Mouse (Mus musculus): ENCODE data around the gene Insr.

Gene Insr

DNA sequence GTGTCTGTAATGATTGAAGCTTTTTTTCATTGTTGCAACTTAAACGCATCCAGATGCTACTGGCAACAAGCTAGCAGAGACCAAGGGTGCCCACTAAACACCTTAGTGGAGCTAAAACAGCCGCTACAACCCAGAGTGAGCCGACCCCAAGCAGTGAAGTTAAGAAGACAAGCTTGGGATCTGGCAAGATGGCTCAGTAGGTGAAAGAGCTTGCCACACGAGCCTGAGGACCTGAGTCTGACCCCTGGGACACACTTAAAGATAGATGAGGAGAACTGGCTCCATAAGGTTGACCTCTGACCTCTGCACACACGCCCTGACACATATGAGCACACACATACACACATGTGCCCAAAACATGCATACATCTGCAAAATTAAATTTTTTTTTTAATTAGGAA lies 4.2 kb downstream of the Insr start:
- no peak for DNase-seq (ENCODE audit: low read depth, low spot score)

DNA sequence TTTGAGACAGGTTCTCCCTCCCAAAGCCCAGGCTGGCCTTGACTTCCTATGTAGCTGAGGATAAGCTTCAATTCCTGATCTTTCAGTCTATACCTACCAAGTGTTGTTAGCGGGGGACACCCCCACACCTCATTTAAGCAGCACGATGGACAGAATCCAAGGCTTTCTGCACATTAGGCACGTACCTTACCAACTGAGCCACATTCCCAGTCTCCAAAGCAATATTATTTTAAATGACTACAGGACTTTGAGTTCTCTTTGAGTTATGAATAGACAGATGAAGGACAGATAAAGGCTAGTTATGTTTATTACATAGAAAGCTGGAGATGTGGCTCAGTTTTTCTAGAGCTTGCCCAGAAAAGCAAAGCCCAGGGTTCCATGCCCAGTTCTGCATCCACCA lies 5.6 kb downstream of the Insr start:
- DNase-seq (ENCODE audit: low read depth, low spot score), result no peak

DNA sequence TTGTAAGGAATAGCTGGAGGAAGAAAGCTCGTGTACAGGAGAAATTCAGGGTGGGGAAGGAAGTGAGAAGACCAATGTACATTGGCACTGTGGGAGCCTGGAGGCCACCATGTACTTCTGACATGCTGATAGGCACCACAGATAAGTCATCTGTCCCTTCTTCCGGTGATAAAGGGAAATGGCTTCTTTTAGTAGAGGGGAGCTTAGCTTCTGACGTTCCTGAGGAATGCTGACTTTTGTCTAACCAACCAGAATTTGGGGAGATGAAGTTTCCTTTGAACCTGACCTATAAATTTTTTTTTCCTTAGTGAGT lies 12.0 kb downstream of the Insr start:
- DNase-seq (ENCODE audit: low read depth, low spot score), result no peak

DNA sequence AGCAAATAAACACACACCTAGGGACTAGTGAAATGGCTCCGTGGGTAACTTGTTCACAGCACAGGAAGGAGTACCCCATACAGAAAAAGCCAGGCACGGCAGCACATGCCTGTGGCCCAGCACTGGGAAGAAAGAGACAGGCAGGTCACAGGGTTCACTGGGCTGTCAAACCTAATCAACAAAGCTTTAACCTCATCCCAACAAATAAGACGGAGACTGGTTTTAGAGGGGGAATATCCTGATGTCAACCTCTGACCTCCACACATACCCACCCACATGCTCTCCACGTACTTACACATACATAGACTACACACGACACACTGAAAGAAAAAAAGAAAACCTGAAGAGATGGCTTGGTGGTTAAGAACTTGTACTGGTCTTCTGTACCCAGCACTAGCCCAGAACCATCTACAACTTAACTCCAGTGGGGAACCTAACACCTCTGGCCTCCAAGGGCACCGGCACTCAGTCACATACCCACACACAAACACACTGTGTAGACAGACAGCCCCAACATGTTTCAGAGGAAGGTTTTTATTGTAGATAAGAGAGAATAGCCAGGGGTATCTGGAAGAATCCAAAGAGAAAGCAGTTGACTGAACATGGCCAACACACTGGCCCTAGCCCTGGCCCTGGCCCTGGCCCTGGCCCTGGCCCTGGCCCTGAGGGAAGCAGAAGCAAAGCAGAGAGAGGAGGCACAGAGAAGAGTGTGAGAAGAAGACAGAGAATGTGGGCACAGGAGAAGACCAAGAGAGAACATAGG lies 12.6 kb downstream of the Insr start:
- DNase-seq (ENCODE audit: low read depth, low spot score), result no peak

DNA sequence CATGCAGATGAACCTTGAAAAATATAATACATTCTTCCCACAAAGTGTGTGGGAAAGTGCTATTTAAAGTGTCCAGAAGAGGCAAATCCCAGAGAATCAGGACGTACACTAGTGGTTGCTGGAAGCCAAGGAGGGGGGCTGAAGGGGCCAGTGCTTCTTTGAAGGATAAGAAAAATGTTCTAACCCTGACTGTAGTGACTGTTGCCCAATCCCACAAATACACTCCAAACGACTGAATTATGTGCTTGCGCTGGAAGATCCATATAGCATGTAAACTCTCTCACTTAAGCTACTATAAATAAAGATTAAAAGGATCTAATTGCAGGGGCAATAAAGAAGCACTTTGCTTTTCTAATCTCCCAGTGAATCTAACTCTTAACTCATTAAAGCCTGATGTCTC lies 14.2 kb downstream of the Insr start:
- no peak for DNase-seq (ENCODE audit: low read depth, low spot score)

DNA sequence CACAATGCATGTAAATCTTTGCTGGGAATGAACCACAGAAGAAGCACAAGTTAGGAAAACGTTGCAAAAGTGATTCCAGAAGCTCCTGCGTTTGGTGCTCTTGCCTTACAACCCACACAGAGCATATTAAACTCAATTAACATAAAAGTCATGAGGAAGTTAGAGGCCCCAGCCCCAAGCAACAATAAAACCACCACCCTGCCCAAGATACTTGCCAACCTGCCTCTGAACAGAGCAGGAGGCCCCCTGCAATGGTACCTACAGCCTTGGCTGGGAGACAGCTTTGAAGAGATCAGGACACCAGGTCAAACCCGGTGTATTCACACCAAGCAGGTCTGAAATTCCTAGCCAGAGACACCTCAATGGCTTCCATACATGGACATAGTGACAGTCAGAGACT lies 16.6 kb downstream of the Insr start:
- DNase-seq (ENCODE audit: low read depth, low spot score), result no peak

DNA sequence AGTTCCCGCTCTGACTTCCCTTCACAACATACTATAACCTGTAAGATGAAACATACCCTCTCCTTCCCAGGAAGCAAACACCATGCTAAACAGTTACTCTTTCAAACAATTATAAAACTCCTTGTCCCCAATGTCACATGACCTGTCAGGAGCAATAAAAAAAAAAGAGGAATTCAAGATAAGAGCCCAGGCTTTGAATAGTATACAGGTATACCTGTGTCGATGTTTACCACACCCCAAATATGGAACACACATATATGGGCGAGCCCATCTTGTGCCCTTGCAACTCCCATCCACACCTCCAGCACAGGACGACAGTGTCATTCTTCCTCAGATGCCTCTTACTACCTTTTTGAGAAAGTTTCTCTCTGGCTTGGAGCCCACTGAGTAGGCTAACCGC lies 18.3 kb downstream of the Insr start:
- DNase-seq (ENCODE audit: low read depth, low spot score), result no peak

DNA sequence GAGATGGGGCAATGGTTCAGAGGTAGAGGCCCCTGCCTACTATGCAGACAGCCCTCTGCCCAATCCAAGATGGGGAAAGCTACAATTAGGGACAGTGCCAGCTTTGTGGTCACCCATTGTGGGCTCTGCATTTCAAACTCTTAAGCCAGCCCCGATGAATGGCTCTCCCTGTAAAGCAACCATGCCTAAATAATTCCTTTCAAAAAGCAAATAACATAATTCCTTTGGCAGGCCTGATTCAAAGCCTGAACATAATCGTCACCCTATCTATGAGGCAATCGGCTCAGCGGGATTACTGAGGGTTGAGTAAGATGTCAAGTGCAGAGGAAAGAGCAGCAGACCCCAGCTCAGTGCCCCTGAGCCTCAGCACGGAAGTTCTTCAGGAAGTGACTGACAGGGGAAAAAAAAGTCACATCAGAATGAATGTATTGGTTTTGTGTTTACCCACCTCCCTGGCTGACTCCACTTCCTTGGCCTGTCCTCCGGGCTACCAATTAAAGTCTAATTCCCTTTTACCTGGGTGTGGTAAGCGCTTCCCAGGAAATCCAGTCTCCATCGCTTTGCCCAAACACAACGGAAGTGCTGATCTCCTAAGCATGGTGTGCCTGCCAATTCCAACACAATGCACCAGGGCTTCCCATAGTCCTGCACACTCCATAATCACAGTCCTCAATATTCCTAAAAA lies 19.1 kb downstream of the Insr start:
- DNase-seq (ENCODE audit: low read depth, low spot score), result no peak

DNA sequence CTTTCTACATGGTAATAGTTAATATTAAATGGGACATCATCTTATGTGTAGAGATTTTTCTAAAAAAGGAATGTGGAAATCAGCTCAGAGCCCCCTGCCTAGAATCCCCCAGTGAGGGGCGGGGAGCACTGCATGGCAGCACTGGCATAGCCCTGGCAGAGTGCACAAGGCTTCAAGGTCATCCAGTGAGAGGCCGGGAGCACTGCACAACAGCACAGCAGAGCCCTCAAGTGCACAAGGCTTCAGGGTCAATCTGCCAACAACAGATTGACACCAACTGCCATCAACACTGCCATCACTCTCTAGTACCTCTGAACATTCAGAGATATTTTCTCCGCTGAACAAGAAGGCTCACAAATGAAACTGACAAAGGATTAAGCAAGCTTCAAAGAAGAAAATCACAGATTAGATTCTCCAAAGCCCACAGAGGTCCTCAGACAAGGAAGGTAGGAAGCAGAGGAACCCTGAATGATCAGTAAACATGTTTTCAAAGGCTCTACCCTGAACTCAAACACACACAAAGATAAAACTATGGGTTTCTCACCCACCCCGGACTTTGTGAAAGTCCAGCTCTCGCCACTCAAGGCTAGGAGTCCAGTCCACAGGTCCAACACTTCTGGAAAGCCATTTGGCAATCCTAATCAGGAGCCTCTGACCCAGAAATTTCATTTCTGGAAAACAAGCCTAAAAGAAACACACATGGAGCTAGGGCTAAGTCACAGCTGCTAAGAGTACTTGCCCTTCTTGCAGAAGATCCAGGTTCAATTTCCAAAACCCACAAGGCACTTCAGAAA lies 23.1 kb downstream of the Insr start:
- DNase-seq (ENCODE audit: low read depth, low spot score), result no peak

DNA sequence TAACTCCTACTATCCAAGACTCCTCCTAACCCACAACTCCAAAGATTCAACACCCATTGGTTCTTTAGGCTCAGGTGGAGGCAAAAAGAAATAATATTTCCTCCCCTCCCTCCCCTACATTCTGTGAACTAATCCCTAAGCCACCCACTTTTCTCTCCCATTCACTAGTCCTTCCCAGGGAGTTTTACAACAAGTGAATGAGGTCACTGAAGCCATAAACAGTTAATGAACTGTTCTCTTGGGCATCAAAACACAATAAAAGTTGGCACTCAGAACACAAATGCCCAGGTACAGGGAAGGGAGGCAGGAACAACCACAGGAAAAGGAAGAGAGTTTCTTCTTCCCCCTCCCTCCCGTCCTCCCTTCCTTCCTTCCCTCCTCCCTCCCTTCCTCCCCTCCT lies 24.1 kb downstream of the Insr start:
- DNase-seq (ENCODE audit: low read depth, low spot score), result no peak

DNA sequence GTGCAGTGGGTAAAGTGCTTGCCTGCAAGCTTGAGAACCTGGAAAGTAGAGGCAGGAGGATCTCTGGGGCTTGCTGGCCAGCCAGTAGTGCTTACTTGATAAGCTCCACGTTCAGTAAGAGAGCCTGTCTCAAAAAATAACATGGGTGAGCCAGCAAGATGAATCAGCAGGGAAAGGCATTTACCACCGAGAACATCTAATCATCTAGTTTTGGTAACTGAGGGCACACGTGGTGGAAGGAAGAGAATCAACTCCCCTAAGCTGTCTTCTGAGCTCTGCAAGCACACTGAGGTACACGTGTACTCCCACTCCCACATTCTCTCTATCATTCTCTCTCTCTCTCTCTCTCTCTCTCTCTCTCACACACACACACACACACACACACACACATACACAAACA lies 26.2 kb downstream of the Insr start:
- no peak for DNase-seq (ENCODE audit: low read depth, low spot score)

DNA sequence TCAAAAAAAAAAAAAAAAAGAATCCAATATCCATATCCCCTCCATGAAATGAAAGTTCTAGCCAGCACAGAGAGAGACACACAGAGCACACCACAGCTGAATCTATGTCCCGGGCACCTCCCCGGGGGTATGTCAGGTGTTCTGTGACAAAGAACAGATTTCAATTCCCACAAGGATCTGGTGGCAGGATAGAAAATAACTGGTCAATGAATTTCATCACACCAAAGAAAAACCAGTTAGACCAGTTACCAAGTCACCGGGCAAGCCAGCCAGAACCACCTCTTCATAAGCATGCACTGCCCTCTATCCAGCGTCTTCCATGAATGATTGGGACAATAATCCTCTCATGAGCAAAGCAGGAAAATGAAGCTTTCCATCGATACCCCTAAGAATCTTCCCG lies 26.8 kb downstream of the Insr start:
- no peak for DNase-seq (ENCODE audit: low read depth, low spot score)

DNA sequence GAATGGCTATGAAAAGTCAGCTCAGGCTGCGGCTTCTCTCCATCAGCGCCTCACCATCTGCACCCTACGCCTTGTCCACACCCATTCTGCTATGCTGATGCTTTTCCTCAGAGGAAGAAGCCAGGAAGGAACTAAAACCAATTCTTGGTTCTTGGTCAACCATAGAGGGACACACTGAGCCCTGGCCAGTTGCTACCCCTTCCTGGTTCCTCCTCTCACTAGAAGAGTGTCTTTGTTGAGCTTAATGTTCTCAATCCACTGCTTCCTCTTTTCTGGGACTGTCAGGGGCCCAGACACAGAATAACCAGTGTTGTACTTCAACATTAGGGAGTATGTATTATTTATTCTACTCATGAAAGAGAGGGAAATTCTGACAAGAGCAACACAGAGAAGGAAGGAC lies 28.3 kb downstream of the Insr start:
- no peak for DNase-seq (ENCODE audit: low read depth, low spot score)

DNA sequence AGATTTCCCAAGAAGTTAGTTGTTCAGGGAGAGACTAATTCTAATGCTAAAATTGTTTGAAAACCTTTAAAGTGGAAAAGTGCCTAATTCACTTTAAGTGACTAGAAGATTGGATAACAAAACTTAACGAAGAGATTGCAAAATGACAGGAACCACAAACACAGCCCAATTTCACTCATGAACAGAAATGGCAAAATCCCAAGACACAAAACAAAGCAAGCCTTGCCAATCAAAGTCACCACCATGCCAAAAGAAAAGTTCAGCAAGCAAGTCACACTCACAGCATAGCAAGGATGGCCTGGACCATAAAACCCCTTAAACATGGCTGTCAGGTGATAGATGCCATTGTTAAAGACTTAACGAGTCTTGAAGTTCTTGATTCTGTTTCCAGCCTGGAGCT lies 29.5 kb downstream of the Insr start:
- DNase-seq (ENCODE audit: low read depth, low spot score), result no peak

DNA sequence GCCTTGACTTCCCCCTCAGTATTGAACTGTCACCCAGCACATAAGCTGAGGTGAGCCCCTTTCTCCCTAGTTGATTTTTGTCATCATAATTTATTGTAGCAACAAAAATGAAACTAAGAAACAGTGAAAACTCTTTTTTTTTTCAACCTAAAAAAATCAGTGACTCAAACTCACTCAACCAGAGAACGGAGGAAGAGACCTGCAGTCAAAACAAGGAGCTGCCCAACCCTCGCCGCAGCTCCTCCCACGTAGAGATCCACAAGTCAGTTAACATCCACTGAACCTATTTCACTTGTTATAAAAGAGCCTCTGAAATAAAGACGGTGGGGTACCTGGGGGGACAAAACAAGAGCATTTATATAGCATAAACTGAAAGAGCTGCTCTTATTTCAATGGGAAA lies 30.7 kb downstream of the Insr start:
- no peak for DNase-seq (ENCODE audit: low read depth, low spot score)

DNA sequence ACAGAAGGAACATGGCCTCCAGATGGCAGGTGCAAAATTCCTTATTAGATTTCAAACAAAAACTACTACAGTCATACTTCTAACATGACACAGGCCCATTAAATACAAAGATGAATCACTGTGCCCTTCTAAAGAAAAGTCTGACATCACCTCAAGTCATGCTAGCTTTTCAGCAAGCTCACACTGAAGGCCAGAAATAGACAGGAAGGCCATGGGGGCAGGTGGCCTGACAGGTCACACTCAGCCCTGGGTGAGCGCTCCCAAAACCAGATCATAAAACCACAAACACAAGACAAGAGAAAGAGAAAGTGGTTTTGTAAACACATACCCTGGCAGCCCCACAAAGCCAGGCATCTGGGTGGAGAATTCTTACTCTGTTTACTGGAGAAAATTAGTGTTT lies 32.3 kb downstream of the Insr start:
- DNase-seq (ENCODE audit: low read depth, low spot score), result no peak

DNA sequence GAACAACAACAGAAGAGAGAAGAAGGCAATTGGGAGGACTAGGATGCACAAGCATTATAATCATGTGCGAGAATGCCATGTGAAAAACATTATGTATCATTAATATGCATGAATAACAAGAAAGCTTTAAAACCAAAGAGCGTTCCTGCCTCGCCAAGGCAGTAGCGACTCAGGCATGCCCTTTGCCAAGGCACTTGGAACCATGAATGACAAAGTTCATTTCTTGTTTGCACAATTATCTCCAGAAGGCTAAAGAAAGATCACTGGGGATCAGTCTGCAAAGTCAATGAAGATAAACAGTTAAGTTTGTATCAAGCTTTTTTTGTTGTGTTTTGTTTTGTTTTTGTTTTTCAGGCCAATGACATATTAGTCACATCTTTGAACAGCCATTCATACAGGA lies 36.2 kb downstream of the Insr start:
- DNase-seq (ENCODE audit: low read depth, low spot score), result no peak

DNA sequence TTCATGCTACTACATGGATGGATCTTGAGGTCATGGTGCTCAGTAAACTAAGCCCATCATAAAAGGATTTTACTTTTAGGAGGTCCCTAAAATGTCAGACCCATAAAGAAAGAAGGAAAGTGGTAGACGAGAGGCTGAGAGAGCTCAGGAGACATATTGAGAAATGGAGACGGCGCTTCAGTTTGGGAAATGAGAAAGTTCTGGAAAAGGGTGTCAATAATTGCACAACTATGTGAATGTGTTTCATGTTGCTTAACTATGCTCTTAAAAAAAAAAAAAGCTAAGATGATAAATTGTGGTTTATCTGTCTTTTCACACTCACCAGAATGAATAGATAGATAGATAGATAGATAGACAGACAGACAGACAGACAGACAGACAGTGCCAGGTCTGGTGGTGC lies 38.7 kb downstream of the Insr start:
- no peak for DNase-seq (ENCODE audit: low read depth, low spot score)

DNA sequence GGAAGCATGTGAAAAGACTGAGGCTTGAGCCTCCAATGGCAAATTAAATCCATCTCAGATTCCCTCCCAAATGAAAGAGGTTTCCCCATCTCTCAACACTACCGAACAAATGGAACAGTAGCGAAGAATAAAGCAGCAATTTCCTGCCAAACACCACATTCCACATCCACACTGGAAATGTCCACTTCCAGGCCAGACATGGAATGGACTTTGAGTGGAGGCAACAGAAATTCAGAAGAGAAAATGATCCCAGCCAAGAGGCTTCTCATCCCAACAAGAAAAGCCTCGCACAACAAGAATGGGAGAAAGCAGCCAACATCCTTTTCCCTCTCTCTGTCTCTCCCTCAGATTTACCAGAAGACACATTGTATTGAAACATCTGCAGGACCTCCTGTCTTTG lies 39.8 kb downstream of the Insr start:
- no peak for DNase-seq (ENCODE audit: low read depth, low spot score)

DNA sequence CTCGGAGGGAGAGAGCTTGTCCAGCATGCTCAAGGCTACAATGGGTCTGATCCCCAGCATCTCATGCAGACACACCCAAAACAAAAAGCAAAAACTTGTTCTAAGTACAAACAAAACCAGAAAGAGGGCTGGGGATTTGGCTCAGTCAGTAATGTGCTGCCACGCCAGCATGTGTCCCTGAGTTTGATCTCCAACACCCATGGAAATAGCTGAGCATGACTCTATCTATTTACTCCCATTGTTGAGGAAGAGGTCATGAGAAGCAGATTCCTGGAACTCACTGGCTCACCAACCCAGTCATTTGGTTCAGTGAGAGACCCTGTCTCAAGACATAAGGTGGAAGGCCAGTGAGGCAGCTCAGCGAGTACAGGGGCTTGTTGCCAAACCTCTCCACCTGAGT lies 40.6 kb downstream of the Insr start:
- no peak for DNase-seq (ENCODE audit: low read depth, low spot score)

DNA sequence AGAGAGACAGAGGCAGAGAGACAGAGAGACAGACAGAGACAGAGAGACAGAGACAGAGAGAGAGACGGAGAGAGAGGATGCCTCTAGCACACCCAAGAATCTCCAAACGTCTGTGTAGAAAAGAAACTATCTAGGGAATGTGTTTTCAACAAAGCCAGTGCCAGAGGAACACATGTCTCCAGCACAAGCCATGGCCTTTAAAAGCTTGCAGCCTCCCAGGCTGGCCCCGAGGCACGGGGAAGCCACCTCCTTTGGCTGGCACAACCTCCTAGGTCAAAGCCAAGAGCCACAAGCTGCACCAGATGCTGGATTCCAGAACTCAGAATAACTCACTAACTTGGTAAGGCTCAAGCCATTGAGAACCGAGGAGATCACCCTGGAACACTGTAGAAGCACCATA lies 42.1 kb downstream of the Insr start:
- DNase-seq (ENCODE audit: low read depth, low spot score), result no peak

DNA sequence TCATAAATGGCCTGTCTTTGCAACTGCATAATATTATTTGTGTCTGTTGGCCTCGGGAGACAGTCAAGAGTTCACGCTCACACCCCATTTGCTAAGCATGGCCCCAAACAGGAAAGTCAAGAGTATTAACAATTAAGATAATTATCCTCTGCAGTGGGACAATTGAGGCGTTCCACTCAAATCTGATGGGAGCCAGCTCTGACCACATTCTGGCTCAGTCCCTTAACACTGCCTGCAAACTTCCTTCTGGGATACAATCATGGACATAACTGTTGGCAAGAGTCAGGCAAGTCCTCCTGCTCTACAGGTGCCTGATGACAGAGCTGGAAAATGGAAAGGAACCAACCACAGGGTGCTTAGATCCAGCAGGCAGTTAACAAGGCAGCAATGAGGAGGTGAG lies 43.1 kb downstream of the Insr start:
- no peak for DNase-seq (ENCODE audit: low read depth, low spot score)

DNA sequence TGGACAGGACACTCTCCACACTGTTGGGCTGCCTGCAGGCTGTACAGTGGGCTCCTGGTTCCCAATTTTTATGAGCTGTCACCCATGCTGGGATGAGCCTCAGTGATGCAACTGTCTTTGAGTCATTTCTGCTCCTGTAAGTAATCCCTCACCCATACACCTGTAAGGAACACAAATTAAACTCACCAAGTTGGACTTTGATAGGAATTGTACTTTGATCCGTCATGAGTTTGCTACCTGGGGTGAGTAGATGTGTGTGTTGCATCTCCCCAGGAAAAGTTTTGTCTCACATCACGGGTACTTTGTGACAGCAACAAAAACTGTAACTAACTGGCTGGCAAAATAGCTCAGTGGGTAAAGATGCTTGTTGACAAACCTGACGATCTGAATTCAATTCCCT lies 44.8 kb downstream of the Insr start:
- no peak for DNase-seq (ENCODE audit: low read depth, low spot score)

All from R1 (cell line).